Mouse (Mus musculus) CH12.LX (cell line): Measurements from ENCODE around the gene Fads2. TPM values are rescaled to one million over a fixed set of nuclear protein-coding genes. Genes with fewer than 3 reads are reported as not detected.

ENCODE experiments used
- DNase-seq: peaks from one replicate; pipeline ENCODE4 v3.0.0-alpha.2; 2013; ENCODE audit errors: extremely low read depth
- H3K27ac ChIP-seq: 2 replicates; pipeline ENCODE4 v1.5.1; 2012; ENCODE audit warnings: low read depth, mild to moderate bottlenecking, control low read depth, moderate library complexity; ENCODE audit not compliant: insufficient read depth
- H3K27me3 ChIP-seq: replicated peaks from 2 replicates; pipeline ENCODE3; 2012; ENCODE audit warnings: inconsistent platforms
- H3K36me3 ChIP-seq, 2 experiments: replicated peaks in 1 of 2; 2 replicates each; pipeline versions ENCODE3 to v1.6.1; 2012; ENCODE audit warnings: inconsistent platforms in 1 of 2, low read length in 1 of 2, mild to moderate bottlenecking in 1 of 2, mixed read lengths in 1 of 2, moderate library complexity in 1 of 2; ENCODE audit not compliant: control insufficient read depth in 1 of 2, insufficient read depth in 1 of 2
- H3K4me1 ChIP-seq, 2 experiments: 2 replicates each; pipeline ENCODE4 v1.6.1; 2012; ENCODE audit warnings: inconsistent platforms in 1 of 2, moderate library complexity in 1 of 2; ENCODE audit not compliant: insufficient read depth in 2 of 2, control insufficient read depth in 1 of 2
- H3K4me2 ChIP-seq: 2 replicates; pipeline ENCODE4 v1.6.1; 2012; ENCODE audit warnings: low read depth, mild to moderate bottlenecking, control low read depth; ENCODE audit not compliant: poor library complexity, insufficient read depth, severe bottlenecking
- H3K4me3 ChIP-seq, 3 experiments: fragments of 150-350 bp in 1 of 3; sonication (generic) in 1 of 3; replicated peaks in 1 of 3; 2 replicates each; pipeline versions ENCODE3 to v1.5.1; 2011 to 2012; ENCODE audit warnings: low read depth in 2 of 3, low read length in 2 of 3, mild to moderate bottlenecking in 2 of 3, moderate library complexity in 2 of 3, control low read depth in 1 of 3, improper control_type of control experiment in 1 of 3, inconsistent platforms in 1 of 3, mixed read lengths in 1 of 3; ENCODE audit not compliant: poor library complexity in 1 of 3
- H3K79me2 ChIP-seq: replicated peaks from 2 replicates; pipeline ENCODE4 v1.6.1; 2012; ENCODE audit warnings: mild to moderate bottlenecking, moderate library complexity; ENCODE audit not compliant: control insufficient read depth, poor library complexity, insufficient read depth, severe bottlenecking; ENCODE audit errors: extremely low read depth
- H3K9ac ChIP-seq: 2 replicates; pipeline ENCODE4 v1.6.1; 2012; ENCODE audit warnings: low read depth, mild to moderate bottlenecking, control low read depth, moderate library complexity; ENCODE audit not compliant: insufficient read depth
- H3K9me3 ChIP-seq: replicated peaks from 2 replicates; pipeline ENCODE3; 2012; ENCODE audit warnings: low read length, inconsistent platforms, mixed read lengths
- BHLHE40 ChIP-seq: IDR thresholded peaks from 2 replicates; pipeline ENCODE4 v1.6.1; 2011; ENCODE audit warnings: mild to moderate bottlenecking, low read depth, low read length, improper control_type of control experiment
- CHD1 ChIP-seq: IDR thresholded peaks from 2 replicates; pipeline ENCODE4 v1.6.1; 2012; ENCODE audit warnings: low read depth, low read length, improper control_type of control experiment, inconsistent platforms
- E2F4 ChIP-seq: IDR thresholded peaks from 2 replicates; pipeline ENCODE4 v1.6.1; 2011; ENCODE audit warnings: low read depth, low read length, improper control_type of control experiment; ENCODE audit not compliant: insufficient replicate concordance
- ETS1 ChIP-seq: conservative IDR thresholded peaks from 2 replicates; pipeline ENCODE4 v1.6.1; 2012; ENCODE audit warnings: low read depth, mild to moderate bottlenecking, inconsistent platforms, low read length, improper control_type of control experiment, moderate library complexity
- GABPA ChIP-seq: IDR thresholded peaks from 2 replicates; pipeline ENCODE4 v1.6.1; 2012; ENCODE audit warnings: low read depth, low read length, improper control_type of control experiment, inconsistent platforms; ENCODE audit not compliant: insufficient replicate concordance
- HCFC1 ChIP-seq: IDR thresholded peaks from 2 replicates; pipeline ENCODE4 v1.6.1; 2012; ENCODE audit warnings: low read depth, mild to moderate bottlenecking, inconsistent platforms, low read length, improper control_type of control experiment
- IRF4 ChIP-seq: IDR thresholded peaks from 2 replicates; pipeline ENCODE4 v1.6.1; 2014; ENCODE audit warnings: low read depth, mild to moderate bottlenecking, inconsistent platforms, low read length, improper control_type of control experiment
- JUN ChIP-seq: IDR thresholded peaks from 2 replicates; pipeline ENCODE4 v1.6.1; 2011; ENCODE audit warnings: low read depth, mild to moderate bottlenecking, low read length, improper control_type of control experiment, moderate library complexity; ENCODE audit not compliant: insufficient read depth
- JUND ChIP-seq: conservative IDR thresholded peaks from 2 replicates; pipeline ENCODE4 v1.6.1; 2011; ENCODE audit warnings: low read depth, low read length, improper control_type of control experiment
- KAT2A ChIP-seq: IDR thresholded peaks from 2 replicates; pipeline ENCODE4 v1.6.1; 2012; ENCODE audit warnings: low read length, improper control_type of control experiment, inconsistent platforms; ENCODE audit not compliant: insufficient replicate concordance
- MAFK ChIP-seq: IDR thresholded peaks from 2 replicates; pipeline ENCODE4 v1.6.1; 2011; ENCODE audit warnings: low read length, improper control_type of control experiment; ENCODE audit not compliant: insufficient replicate concordance
- MAZ ChIP-seq: IDR thresholded peaks from 2 replicates; pipeline ENCODE4 v1.6.1; 2012; ENCODE audit warnings: low read depth, mild to moderate bottlenecking, inconsistent platforms, low read length, improper control_type of control experiment, moderate library complexity
- MXI1 ChIP-seq: IDR thresholded peaks from 2 replicates; pipeline ENCODE4 v1.6.1; 2011; ENCODE audit warnings: mild to moderate bottlenecking, low read depth, low read length, improper control_type of control experiment
- MYC ChIP-seq: IDR thresholded peaks from 2 replicates; pipeline ENCODE4 v1.6.1; 2011; ENCODE audit warnings: low read depth, mild to moderate bottlenecking, improper control_type of control experiment, low read length
- NELFE ChIP-seq: IDR thresholded peaks from 2 replicates; pipeline ENCODE4 v1.6.1; 2011; ENCODE audit warnings: low read depth, low read length, improper control_type of control experiment
- NRF1 ChIP-seq: IDR thresholded peaks from 2 replicates; pipeline ENCODE4 v1.6.1; 2014; ENCODE audit warnings: low read depth, mild to moderate bottlenecking, inconsistent platforms, low read length, improper control_type of control experiment, moderate library complexity
- PAX5 ChIP-seq: IDR thresholded peaks from 2 replicates; pipeline ENCODE4 v1.6.1; 2012; ENCODE audit warnings: low read length, inconsistent platforms, mixed read lengths
- SIN3A ChIP-seq: IDR thresholded peaks from 2 replicates; pipeline ENCODE4 v1.6.1; 2012; ENCODE audit warnings: low read length, improper control_type of control experiment, inconsistent platforms
- SMC3 ChIP-seq: IDR thresholded peaks from 2 replicates; pipeline ENCODE4 v1.6.1; 2011; ENCODE audit warnings: low read depth, low read length, improper control_type of control experiment
- TBP ChIP-seq: conservative IDR thresholded peaks from 2 replicates; pipeline ENCODE4 v1.6.1; 2011; ENCODE audit warnings: low read depth, low read length, improper control_type of control experiment
- USF2 ChIP-seq: conservative IDR thresholded peaks from 2 replicates; pipeline ENCODE4 v1.6.1; 2011; ENCODE audit warnings: low read depth, low read length, improper control_type of control experiment
- ZC3H11A ChIP-seq: IDR thresholded peaks from 2 replicates; pipeline ENCODE4 v1.6.1; 2012; ENCODE audit warnings: low read depth, mild to moderate bottlenecking, inconsistent platforms, low read length, improper control_type of control experiment
- ZKSCAN1 ChIP-seq: IDR thresholded peaks from 2 replicates; pipeline ENCODE4 v1.6.1; 2012; ENCODE audit warnings: low read depth, inconsistent platforms, low read length, improper control_type of control experiment, borderline replicate concordance
- ZMIZ1 ChIP-seq: IDR thresholded peaks from 2 replicates; pipeline ENCODE4 v1.6.1; 2012; ENCODE audit warnings: low read depth, mild to moderate bottlenecking, inconsistent platforms, low read length, improper control_type of control experiment
- ZNF384 ChIP-seq: IDR thresholded peaks from 2 replicates; pipeline ENCODE4 v1.6.1; 2012; ENCODE audit warnings: low read depth, low read length, improper control_type of control experiment, inconsistent platforms
- dilution Hi-C: fragments of 300-500 bp; cut with MboI; formaldehyde crosslinking; loops from 2 replicates; pipeline ENCODE4 v1.14.3; 2020; ENCODE audit warnings: low sequenced_read_pairs; ENCODE audit not compliant: extremely low pct_unique_long_range_greater_than_20kb, extremely low pct_ligation_motif_present
- in situ Hi-C: fragments of 300-500 bp; cut with MboI; formaldehyde crosslinking; loops from 3 replicates; pipeline ENCODE4 v1.14.3; 2019; ENCODE audit warnings: low sequenced_read_pairs, low pct_ligation_motif_present, low pct_unique_long_range_greater_than_20kb, mixed read lengths
- polyA plus RNA-seq: library from polyadenylated mRNA; unstranded; fragments of >175 nt; gene quantifications from 2 replicates; pipeline ENCODE4 v1.2.1, GENCODE M21; 2012; ENCODE audit warnings: low read depth; ENCODE audit not compliant: insufficient read length
- total RNA-seq, 2 experiments: library from RNA; depleted of rRNA; stranded (reverse); fragments of 300-350 nt in 1 of 2; fragments of >200 nt in 1 of 2; gene quantifications; 2 replicates each; pipeline ENCODE4 v1.2.3; 2012 to 2014

Fads2 gene
- total and polyA plus RNA-seq, 3 experiments, result 1.7 to 8.1 (median 1.8) TPM

GRCm38 (mm10) chr19:10106634-10107033 lies 5.1 kb upstream of the Fads2 start:
- Histone ChIP-seq H3K4me3 (no peak overlapping the region), H3K4me1 (no peaks in the 10 kb centered on the region), H3K36me3 (no peaks in the 10 kb centered on the region), H3K9ac (no peak overlapping the region), H3K4me2 (no peak overlapping the region), H3K79me2 (no peaks in the 10 kb centered on the region), H3K27me3 (no peaks in the 10 kb centered on the region), H3K9me3 (peaks cover 1% of the 10 kb centered on the region), H3K27ac (no peak overlapping the region)
- DNase-seq, result no peak
- dilution Hi-C loops (no loop called here), in situ Hi-C loops (no loop called here)
- TF ChIP-seq PAX5 (no peak), JUND (no peak), E2F4 (no peak), SIN3A (no peak), SMC3 (no peak), ZNF384 (no peak), ZMIZ1 (no peak), ETS1 (no peak), JUN (no peak), NRF1 (no peak), MAZ (no peak), IRF4 (no peak), ZC3H11A (no peak), HCFC1 (no peak)

GRCm38 (mm10) chr19:10105034-10105493 lies 3.5 kb upstream of the Fads2 start:
- DNase-seq, result no peak
- Histone ChIP-seq H3K79me2 (no peaks in the 10 kb centered on the region), H3K4me2 (no peak overlapping the region), H3K27ac (no peak overlapping the region), H3K36me3 (no peaks in the 10 kb centered on the region), H3K27me3 (no peaks in the 10 kb centered on the region), H3K9ac (no peak overlapping the region), H3K4me1 (no peaks in the 10 kb centered on the region)
- dilution Hi-C loops (no loop called here), in situ Hi-C loops (no loop called here)
- TF ChIP-seq CHD1 (no peak), E2F4 (no peak), JUND (no peak), MYC (no peak), KAT2A (no peak), USF2 (no peak), BHLHE40 (no peak), IRF4 (no peak), MAFK (no peak), NELFE (no peak), GABPA (no peak), MXI1 (no peak), ZKSCAN1 (no peak), TBP (no peak)
- TF ChIP-seq, all 38 proteins: peak for 0
- Histone ChIP-seq H3K4me3 (no peak overlapping the region), H3K9me3 (peaks cover 10% of the 10 kb centered on the region)
